ENCODE assay signal across 8 mouse cellular contexts in genomic region chr8:88570293-88570998, GRCm38 (mm10). TPM values are rescaled to one million over a fixed set of nuclear protein-coding genes. Genes with fewer than 3 reads are reported as not detected.
DNase-seq lines count a peak whose midpoint lies in the region; ATAC-seq and TF ChIP-seq lines count a peak whose summit lies in the region.

No protein-coding gene starts in this region.

- no peak overlapping the region for H3K4me3 ChIP-seq in kidney, embryonic 15.5 days (replicated peaks)
- peak overlapping the region; percentile 23; the same call in 1 of the 2 replicates for H3K4me3 ChIP-seq in embryonic facial prominence, embryonic 10.5 days
- H3K4me3 ChIP-seq in liver, postnatal 0 days (ENCODE audit: low read depth, low read length), result no peak overlapping the region
- H3K4me3 ChIP-seq in forebrain, embryonic 16.5 days (replicated peaks; ENCODE audit: low read length), result no peak overlapping the region

- H3K36me3 ChIP-seq in kidney, embryonic 15.5 days, result peaks cover 9% of the 10 kb centered on the region; the same call in 1 of the 2 replicates
- H3K36me3 ChIP-seq in embryonic facial prominence, embryonic 10.5 days (replicated peaks), result peaks cover 18% of the 10 kb centered on the region
- H3K36me3 ChIP-seq in liver, postnatal 0 days (replicated peaks; ENCODE audit: insufficient read depth, low read length), result no peaks in the 10 kb centered on the region
- no peaks in the 10 kb centered on the region for H3K36me3 ChIP-seq in forebrain, embryonic 16.5 days (ENCODE audit: control insufficient read depth, insufficient read depth)

- ATAC-seq in kidney, embryonic 15.5 days (replicated peaks; ENCODE audit: low FRiP score), result peak; percentile 89
- peak; percentile 58; the same call in 1 of the 2 replicates for ATAC-seq in liver, postnatal 0 days
- ATAC-seq in activated CD4-positive, CD25-positive, alpha-beta regulatory T cell, adult 4 months, result no peak
- ATAC-seq in forebrain, embryonic 16.5 days, result no peak

- H3K9me3 ChIP-seq in kidney, embryonic 15.5 days (replicated peaks), result no peaks in the 10 kb centered on the region
- no peaks in the 10 kb centered on the region for H3K9me3 ChIP-seq in embryonic facial prominence, embryonic 10.5 days
- H3K9me3 ChIP-seq in liver, postnatal 0 days (ENCODE audit: low read length), result no peaks in the 10 kb centered on the region
- no peaks in the 10 kb centered on the region for H3K9me3 ChIP-seq in forebrain, embryonic 16.5 days (ENCODE audit: control insufficient read depth, low read length)

- H3K4me2 ChIP-seq in kidney, embryonic 15.5 days, result peak overlapping the region; percentile 26
- H3K4me2 ChIP-seq in liver, postnatal 0 days (ENCODE audit: low read depth, low read length), result peak overlapping the region; percentile 47; the same call in 1 of the 2 replicates
- no peak overlapping the region for H3K4me2 ChIP-seq in forebrain, embryonic 16.5 days (ENCODE audit: low read length)

- peaks cover 96% of the 10 kb centered on the region for H3K4me1 ChIP-seq in kidney, embryonic 15.5 days
- peaks cover 67% of the 10 kb centered on the region for H3K4me1 ChIP-seq in embryonic facial prominence, embryonic 10.5 days
- peaks cover 17% of the 10 kb centered on the region for H3K4me1 ChIP-seq in liver, postnatal 0 days (ENCODE audit: insufficient read depth)
- H3K4me1 ChIP-seq in forebrain, embryonic 16.5 days (replicated peaks; ENCODE audit: control insufficient read depth, insufficient read depth, low read length), result peaks cover 60% of the 10 kb centered on the region

- TF ChIP-seq EP300 in liver, postnatal 0 days (IDR thresholded peaks at IDR 0.05; ENCODE audit: low read depth), result no peak

- peak overlapping the region; percentile 18; the same call in 1 of the 2 replicates for H3K9ac ChIP-seq in kidney, embryonic 15.5 days
- no peak overlapping the region for H3K9ac ChIP-seq in liver, postnatal 0 days (replicated peaks)
- no peak overlapping the region for H3K9ac ChIP-seq in forebrain, embryonic 16.5 days (replicated peaks; ENCODE audit: low read depth, low read length)

- no peaks in the 10 kb centered on the region for H3K27me3 ChIP-seq in kidney, embryonic 15.5 days
- no peaks in the 10 kb centered on the region for H3K27me3 ChIP-seq in embryonic facial prominence, embryonic 10.5 days (replicated peaks; ENCODE audit: low read depth, poor library complexity, severe bottlenecking)
- no peaks in the 10 kb centered on the region for H3K27me3 ChIP-seq in liver, postnatal 0 days (ENCODE audit: insufficient read depth, low read length)
- H3K27me3 ChIP-seq in forebrain, embryonic 16.5 days (replicated peaks; ENCODE audit: control insufficient read depth, insufficient read depth, low read length), result no peaks in the 10 kb centered on the region

- WGBS in kidney, embryonic 15.5 days, result 13% methylated on average over 10 of the region's 10 CpGs
- 28% methylated on average over 10 of the region's 10 CpGs for WGBS in embryonic facial prominence, embryonic 10.5 days
- WGBS in liver, postnatal 0 days (ENCODE audit: insufficient replicate concordance), result 21% methylated on average over 10 of the region's 10 CpGs
- 43% methylated on average over 10 of the region's 10 CpGs for WGBS in forebrain, embryonic 16.5 days

- peak overlapping the region; percentile 95 for H3K27ac ChIP-seq in kidney, embryonic 15.5 days
- H3K27ac ChIP-seq in embryonic facial prominence, embryonic 10.5 days (replicated peaks), result peak overlapping the region; percentile 85
- peak overlapping the region; percentile 29; the same call in 1 of the 2 replicates for H3K27ac ChIP-seq in liver, postnatal 0 days (ENCODE audit: low read depth)
- no peak overlapping the region for H3K27ac ChIP-seq in forebrain, embryonic 16.5 days (ENCODE audit: low read length)

- TF ChIP-seq CTCF in liver, postnatal 0 days (IDR thresholded peaks at IDR 0.05; ENCODE audit: low read depth), result no peak

- no peak for DNase-seq in kidney, adult 9 months
- peak; percentile 25 for DNase-seq in NIH3T3 (ENCODE audit: low read depth)
- DNase-seq in embryonic facial prominence, embryonic 10.5 days (ENCODE audit: low spot score), result peak; percentile 84
- peak; percentile 51 for DNase-seq in liver, postnatal 0 days
- no peak for DNase-seq in right cerebral cortex, adult 18-20 months

RNA-seq across cellular contexts. Expression of gene Nkd1, which starts 49.3 kb away (rescaled TPM):
- polyA plus RNA-seq in kidney, embryonic 15.5 days (2015; fragmentation: Nextera tagmentation; extraction: Ambion mirVana), result 60.0 and 68.1 TPM in 2 replicates
- 43.5 and 49.7 TPM in 2 replicates for polyA plus RNA-seq in embryonic facial prominence, embryonic 10.5 days (2016; fragmentation: Nextera tagmentation; extraction: Ambion mirVana)
- polyA plus RNA-seq in liver, postnatal 0 days (2015; fragmentation: Nextera tagmentation; extraction: Ambion mirVana), result 2.5 and 2.9 TPM in 2 replicates
- not detected for polyA plus RNA-seq in activated CD4-positive, CD25-positive, alpha-beta regulatory T cell, adult 4 months (2017; shearing (Covaris generic))
- 28.3 and 28.5 TPM in 2 replicates for polyA plus RNA-seq in forebrain, embryonic 16.5 days (2015; fragmentation: Nextera tagmentation; extraction: Ambion mirVana)

Comparison
In these comparisons a context has a peak if more than half of its experiments do, and no peak if none do; other contexts are left out.
1. ATAC-seq: peak in kidney, embryonic 15.5 days (single experiment) and liver, postnatal 0 days (single experiment); none in activated CD4-positive, CD25-positive, alpha-beta regulatory T cell, adult 4 months (single experiment) and forebrain, embryonic 16.5 days (single experiment).
2. DNase-seq: peak in NIH3T3 (single experiment), embryonic facial prominence, embryonic 10.5 days (single experiment) and liver, postnatal 0 days (single experiment); none in kidney, adult 9 months (single experiment) and right cerebral cortex, adult 18-20 months (single experiment).